Mouse (Mus musculus) spleen, adult 2 months (tissue): ENCODE results near the gene Rprd2.

ENCODE experiments used
- CTCF ChIP-seq: fragments of 200-500 bp; IDR thresholded peaks from 2 replicates; pipeline ENCODE4 v1.5.1; 2011; ENCODE audit warnings: mild to moderate bottlenecking, inconsistent platforms; ENCODE audit not compliant: insufficient read depth, insufficient read length, insufficient replicate concordance; ENCODE audit errors: extremely low read depth
- POLR2A ChIP-seq: fragments of 200-500 bp; IDR thresholded peaks from 2 replicates; pipeline ENCODE4 v1.6.1; 2011; ENCODE audit warnings: low read depth, low read length, inconsistent platforms

DNA sequence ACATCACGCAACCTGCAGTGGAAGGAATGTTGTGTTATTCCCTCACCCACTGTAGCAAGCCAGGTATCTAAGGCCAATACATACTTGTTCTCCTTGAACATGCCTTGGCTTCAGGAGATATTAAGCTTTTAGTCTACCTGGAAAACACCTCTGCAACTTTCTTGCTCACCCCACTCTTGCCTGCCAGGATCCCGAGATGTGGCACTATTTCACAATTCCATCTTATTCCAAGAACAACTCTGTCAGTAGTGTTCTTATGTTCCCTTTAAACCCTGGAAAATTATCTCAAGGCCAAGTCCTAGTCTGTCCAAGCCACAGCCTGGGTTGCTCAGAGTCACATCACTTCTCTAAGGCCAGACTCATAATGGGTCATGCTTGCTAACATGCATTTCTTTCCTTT, 61.9 kb downstream of the Rprd2 start:
- TF ChIP-seq CTCF: no peak
- no peak for TF ChIP-seq POLR2A
